Mouse (Mus musculus) intestine, postnatal 0 days (tissue): ENCODE data around the gene Slc39a11. TPM values are rescaled to one million over a fixed set of nuclear protein-coding genes. Genes with fewer than 3 reads are reported as not detected.
A peak's percentile ranks its signal among the peaks of the same experiment; 100 is the strongest.

Source experiments
- ATAC-seq: fragments of 200-750 bp; cut with Nextera tagmentation; 2 replicates; pipeline ENCODE4 v1.8.0; 2017; ENCODE audit warnings: mild to moderate bottlenecking, moderate TSS enrichment, moderate library complexity
- H3K27ac ChIP-seq: fragments of 300-500 bp; sonication (generic); 2 replicates; pipeline ENCODE4 v1.5.1; 2014; ENCODE audit warnings: mild to moderate bottlenecking, low read depth, low read length, moderate library complexity
- H3K27me3 ChIP-seq: fragments of 300-500 bp; sonication (generic); replicated peaks from 2 replicates; pipeline ENCODE4 v1.6.1; 2014; ENCODE audit warnings: low read length, mixed read lengths; ENCODE audit not compliant: control insufficient read depth, insufficient read depth
- H3K36me3 ChIP-seq: fragments of 300-500 bp; sonication (generic); 2 replicates; pipeline ENCODE4 v1.6.1; 2014; ENCODE audit warnings: mild to moderate bottlenecking, moderate library complexity; ENCODE audit not compliant: control insufficient read depth, insufficient read depth
- H3K4me1 ChIP-seq: fragments of 300-500 bp; sonication (generic); replicated peaks from 2 replicates; pipeline ENCODE4 v1.6.1; 2014; ENCODE audit warnings: antibody characterized with exemption, low read length, mixed read lengths; ENCODE audit not compliant: control insufficient read depth, insufficient read depth
- H3K4me2 ChIP-seq: fragments of 300-500 bp; sonication (generic); replicated peaks from 2 replicates; pipeline ENCODE4 v1.6.1; 2014; ENCODE audit warnings: low read depth, mild to moderate bottlenecking, moderate library complexity
- H3K4me3 ChIP-seq: fragments of 300-500 bp; sonication (generic); 2 replicates; pipeline ENCODE4 v1.5.1; 2014; ENCODE audit warnings: low read depth, low read length
- H3K9ac ChIP-seq: fragments of 300-500 bp; sonication (generic); 2 replicates; pipeline ENCODE4 v1.6.1; 2014; ENCODE audit warnings: mild to moderate bottlenecking, low read depth, low read length
- H3K9me3 ChIP-seq: fragments of 300-500 bp; sonication (generic); 2 replicates; pipeline ENCODE4 v1.6.1; 2016; ENCODE audit warnings: mixed run types; ENCODE audit not compliant: control insufficient read depth
- CTCF ChIP-seq: sonication (generic); IDR thresholded peaks from 2 replicates; pipeline ENCODE4 v1.5.1; 2016; ENCODE audit warnings: low read depth, mild to moderate bottlenecking, control low read depth, antibody characterized with exemption, moderate library complexity
- WGBS: fragments of 180-500 bp; shearing (Covaris S2); extraction: QIAGEN DNeasy Blood & Tissue Kit; methylation state at CpG from one replicate; pipeline ENCODE4 v1.1.7; 2014; 5-methylcytosine and 5-hydroxymethylcytosine counted together
- polyA plus RNA-seq: library from polyadenylated mRNA; unstranded; fragments of >200 nt; fragmentation: Nextera tagmentation; extraction: Ambion mirVana; gene quantifications from 2 replicates; pipeline ENCODE4 v1.2.1, GENCODE M21; 2015

The Slc39a11 gene
- polyA plus RNA-seq, 1 experiment from 2014 or later = 50.7 TPM

- H3K9ac ChIP-seq = no peak overlapping the region
- no peak overlapping the region for H3K4me3 ChIP-seq
- WGBS = 75% methylated on average over 11 of the region's 11 CpGs
- H3K9me3 ChIP-seq = no peaks in the 10 kb centered on the region
- H3K4me2 ChIP-seq = no peak overlapping the region
- no peak overlapping the region for H3K27ac ChIP-seq
- ATAC-seq = no peak
- TF ChIP-seq CTCF = no peak
- no peaks in the 10 kb centered on the region for H3K27me3 ChIP-seq
- H3K4me1 ChIP-seq = no peaks in the 10 kb centered on the region
- no peaks in the 10 kb centered on the region for H3K36me3 ChIP-seq
Measured at GRCm38 (mm10) chr11:113510969-113511625, 138.8 kb downstream of the Slc39a11 start.

GRCm38 (mm10) chr11:113510249-113510648, 139.6 kb downstream of the Slc39a11 start:
- Histone ChIP-seq H3K27ac (no peak overlapping the region), H3K36me3 (no peaks in the 10 kb centered on the region), H3K4me1 (no peaks in the 10 kb centered on the region; the same call in 1 of the 2 replicates), H3K4me2 (no peak overlapping the region), H3K27me3 (no peaks in the 10 kb centered on the region), H3K9ac (no peak overlapping the region), H3K4me3 (no peak overlapping the region), H3K9me3 (no peaks in the 10 kb centered on the region)
- TF ChIP-seq CTCF = no peak
- no peak for ATAC-seq
- WGBS = 75% methylated on average over 7 of the region's 7 CpGs

GRCm38 (mm10) chr11:113507716-113508480, 142.0 kb downstream of the Slc39a11 start:
- no peak for TF ChIP-seq CTCF
- ATAC-seq = no peak

GRCm38 (mm10) chr11:113505551-113506160, 144.2 kb downstream of the Slc39a11 start:
- TF ChIP-seq CTCF = no peak; the same call in 1 of the 2 replicates
- no peaks in the 10 kb centered on the region for H3K36me3 ChIP-seq
- no peak overlapping the region for H3K4me2 ChIP-seq
- no peak overlapping the region for H3K9ac ChIP-seq
- WGBS = 43% methylated on average over 12 of the region's 12 CpGs
- no peaks in the 10 kb centered on the region for H3K27me3 ChIP-seq
- peak overlapping the region; percentile 2; the same call in 1 of the 2 replicates for H3K27ac ChIP-seq
- no peaks in the 10 kb centered on the region; the same call in none of the 2 replicates for H3K4me1 ChIP-seq
- ATAC-seq = no peak
- H3K4me3 ChIP-seq = no peak overlapping the region
- H3K9me3 ChIP-seq = no peaks in the 10 kb centered on the region

More at GRCm38 (mm10) chr11:113507716-113508480, 142.0 kb downstream of the Slc39a11 start:
- Histone ChIP-seq H3K27ac (no peak overlapping the region), H3K4me3 (no peak overlapping the region), H3K4me2 (no peak overlapping the region), H3K27me3 (no peaks in the 10 kb centered on the region), H3K9me3 (no peaks in the 10 kb centered on the region), H3K4me1 (no peaks in the 10 kb centered on the region; the same call in none of the 2 replicates), H3K36me3 (no peaks in the 10 kb centered on the region), H3K9ac (no peak overlapping the region)
- WGBS = 63% methylated on average over 11 of the region's 11 CpGs

- no peaks in the 10 kb centered on the region for H3K27me3 ChIP-seq
- peak; percentile 81 for ATAC-seq
- H3K36me3 ChIP-seq = no peaks in the 10 kb centered on the region
- H3K4me3 ChIP-seq = no peak overlapping the region
- 42% methylated on average over 11 of the region's 11 CpGs for WGBS
- TF ChIP-seq CTCF = no peak
- 0 out of 2 replicates have a peak overlapping the region, but pooled peaks have one; percentile 13 for H3K4me2 ChIP-seq
- H3K4me1 ChIP-seq = no peaks in the 10 kb centered on the region; the same call in none of the 2 replicates
- H3K27ac ChIP-seq = peak overlapping the region; percentile 60; the same call in 1 of the 2 replicates
- no peaks in the 10 kb centered on the region for H3K9me3 ChIP-seq
- H3K9ac ChIP-seq = no peak overlapping the region
Measured at GRCm38 (mm10) chr11:113504459-113505062, 145.3 kb downstream of the Slc39a11 start.
